Mouse (Mus musculus) lung, postnatal 14 days (tissue): Measurements from ENCODE around the gene Mcf2l.

Experiments used
- DNase-seq: peaks from one replicate; pipeline ENCODE4 v3.0.0; 2021

The Mcf2l gene

DNA sequence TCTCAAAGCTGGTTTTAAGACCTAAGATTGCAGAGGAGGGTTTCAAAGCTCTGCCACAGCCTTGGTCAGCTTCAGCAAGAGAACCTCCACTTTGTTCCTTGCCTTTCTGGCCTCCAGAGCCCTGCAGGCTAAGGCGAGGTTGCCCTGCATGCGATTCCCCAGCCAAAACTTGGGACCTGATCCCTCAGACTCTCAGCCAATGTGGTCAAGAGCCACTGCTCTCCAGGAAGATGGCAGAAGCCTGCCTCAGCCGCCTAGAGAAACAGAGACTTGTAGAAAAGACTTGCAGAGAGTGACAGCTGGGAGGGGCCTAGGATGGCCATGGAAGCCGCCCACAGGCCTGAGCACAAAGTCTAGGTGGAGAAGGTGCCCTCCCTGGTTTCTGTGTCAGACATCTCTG lies 1.4 kb downstream of the Mcf2l start:
- DNase-seq, result no peak

DNA sequence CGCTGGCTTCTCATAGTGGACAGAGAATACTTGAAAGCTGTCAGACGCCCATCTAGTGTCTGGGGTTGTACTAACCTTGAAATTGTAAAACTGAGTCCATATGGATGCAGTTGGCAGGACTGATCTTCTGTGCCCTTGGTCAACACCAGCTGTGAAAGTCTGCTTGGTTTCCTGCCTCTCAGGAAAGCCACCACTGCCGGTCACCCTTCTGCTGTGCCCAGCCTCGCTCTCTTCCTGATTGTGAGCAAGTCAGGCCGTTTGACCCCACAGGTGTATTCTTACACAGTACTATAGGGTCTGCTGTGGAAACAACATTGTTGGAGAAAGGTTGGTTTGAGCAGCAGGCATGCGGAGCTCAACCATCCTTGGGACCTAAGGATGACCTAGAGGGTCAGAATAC lies 3.5 kb downstream of the Mcf2l start:
- no peak for DNase-seq

DNA sequence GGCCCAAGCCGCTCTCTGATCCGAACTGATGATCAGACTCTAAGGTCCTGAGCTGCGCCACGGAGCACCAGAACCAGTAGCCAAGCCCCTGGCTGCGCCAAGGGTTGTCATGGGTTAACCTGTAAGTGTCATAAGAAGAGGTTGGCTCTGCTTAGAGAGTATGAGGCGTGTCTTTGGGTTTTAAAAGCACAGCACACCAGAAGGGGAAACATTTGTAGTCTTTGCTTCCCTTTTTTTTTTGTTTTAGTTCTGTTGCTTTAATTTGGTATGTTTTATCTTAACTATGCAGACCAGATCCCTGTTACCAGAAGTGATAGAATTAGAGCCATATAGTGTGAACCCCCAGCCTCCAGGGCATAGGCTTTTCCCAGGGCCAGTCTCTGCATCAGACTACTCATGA lies 6.6 kb downstream of the Mcf2l start:
- no peak for DNase-seq

DNA sequence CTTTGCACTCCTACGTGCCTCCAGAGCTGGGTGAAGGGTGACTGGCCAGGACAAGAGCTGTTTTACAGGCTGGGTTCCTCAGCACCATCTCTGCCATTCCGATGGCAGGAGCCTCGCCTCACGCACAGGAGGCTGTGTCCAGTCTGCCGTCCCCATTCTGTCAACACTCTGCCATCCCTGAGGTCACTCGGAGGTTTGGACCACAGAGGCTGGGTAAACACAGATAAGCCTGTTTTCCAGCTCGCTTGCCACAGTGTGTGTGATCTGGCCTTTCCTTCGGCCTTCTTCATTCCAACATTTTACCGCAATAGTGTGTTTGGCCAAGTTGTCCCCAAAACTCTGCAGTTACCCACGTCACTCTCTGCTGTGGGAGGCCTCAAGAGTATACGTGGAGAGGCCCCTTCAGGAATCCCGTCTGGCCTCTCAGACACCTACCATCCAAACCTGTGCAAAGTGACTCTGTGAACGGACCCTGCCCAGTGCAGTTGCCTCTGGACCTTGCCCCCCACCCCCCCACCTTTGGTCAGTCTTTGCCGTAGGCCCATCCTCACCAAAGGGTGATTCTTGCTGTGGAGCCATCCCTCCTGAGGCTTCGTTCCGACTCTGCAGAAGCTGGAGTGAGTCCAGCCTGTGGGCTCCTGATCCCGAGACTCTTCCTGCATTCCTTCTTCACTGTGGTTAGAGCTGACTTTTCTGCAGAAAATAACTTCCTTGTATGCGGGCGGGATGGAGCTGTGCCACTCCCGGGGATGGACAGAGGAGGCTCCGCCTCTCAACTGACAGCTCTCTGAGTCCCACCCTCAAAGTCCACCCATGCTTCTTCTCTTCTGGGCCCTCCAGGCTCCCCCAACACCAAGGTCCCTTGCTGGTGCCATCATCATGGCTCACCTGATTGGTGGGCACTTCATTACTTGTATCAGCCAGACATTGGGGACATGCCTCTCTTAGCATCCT lies 9.7 kb downstream of the Mcf2l start:
- no peak for DNase-seq

DNA sequence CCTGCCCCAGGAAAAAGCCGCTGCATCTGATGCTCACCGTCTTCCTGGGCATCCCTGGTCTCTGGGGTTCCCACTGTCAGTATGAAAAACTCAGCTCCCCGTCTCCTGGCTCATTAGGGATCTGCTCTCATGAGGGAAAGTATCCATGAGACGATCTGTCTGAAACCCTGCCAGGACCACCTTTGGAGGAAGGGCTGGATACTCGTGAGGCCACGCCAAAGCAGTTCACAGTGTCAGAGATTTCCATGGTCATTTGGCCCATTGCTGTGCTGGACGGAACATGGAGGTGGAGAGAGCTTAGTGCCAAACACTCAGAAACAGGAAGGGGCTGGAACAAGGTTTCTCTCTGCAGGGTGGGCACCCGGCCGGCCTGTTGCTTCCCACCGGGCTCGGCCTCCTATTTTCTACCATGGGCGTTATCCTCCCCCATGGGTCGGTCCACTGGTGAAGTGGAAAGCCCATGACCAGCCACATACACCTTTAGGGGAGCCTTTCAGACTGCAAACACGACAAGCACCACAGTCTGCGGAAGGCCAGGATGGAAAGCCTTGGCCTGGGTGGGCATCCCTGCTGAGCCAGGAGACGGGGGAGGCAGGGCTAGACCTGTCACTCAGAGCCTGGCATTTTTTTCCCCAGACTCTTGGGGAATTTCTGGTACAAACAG lies 14.3 kb downstream of the Mcf2l start:
- no peak for DNase-seq

DNA sequence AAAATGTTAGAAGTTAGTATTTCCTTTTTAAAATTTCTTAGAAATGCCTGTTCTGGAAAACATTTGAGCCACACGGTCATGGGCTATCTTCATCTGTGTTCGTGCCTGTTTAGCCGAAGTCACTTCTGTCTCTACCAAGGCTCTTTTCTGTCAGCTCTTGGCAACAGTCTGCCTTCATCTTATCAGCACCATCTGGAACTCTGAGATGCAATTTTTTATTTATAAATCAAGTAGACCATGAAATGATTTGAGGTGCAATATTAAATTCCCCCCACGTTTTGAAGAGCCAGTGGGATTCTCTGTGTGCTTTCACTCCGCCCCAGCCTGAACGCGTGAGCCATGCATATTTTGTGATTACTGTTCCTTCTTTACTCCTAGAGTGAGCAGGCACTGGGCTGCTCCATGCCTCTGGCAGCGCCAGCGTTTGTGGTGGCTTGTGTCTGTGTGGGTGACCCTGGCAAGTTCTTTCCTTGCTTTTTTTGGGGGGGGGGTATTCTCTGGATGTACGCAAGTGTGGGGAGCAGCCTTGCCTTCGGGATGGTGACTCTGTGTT lies 15.5 kb downstream of the Mcf2l start:
- no peak for DNase-seq

DNA sequence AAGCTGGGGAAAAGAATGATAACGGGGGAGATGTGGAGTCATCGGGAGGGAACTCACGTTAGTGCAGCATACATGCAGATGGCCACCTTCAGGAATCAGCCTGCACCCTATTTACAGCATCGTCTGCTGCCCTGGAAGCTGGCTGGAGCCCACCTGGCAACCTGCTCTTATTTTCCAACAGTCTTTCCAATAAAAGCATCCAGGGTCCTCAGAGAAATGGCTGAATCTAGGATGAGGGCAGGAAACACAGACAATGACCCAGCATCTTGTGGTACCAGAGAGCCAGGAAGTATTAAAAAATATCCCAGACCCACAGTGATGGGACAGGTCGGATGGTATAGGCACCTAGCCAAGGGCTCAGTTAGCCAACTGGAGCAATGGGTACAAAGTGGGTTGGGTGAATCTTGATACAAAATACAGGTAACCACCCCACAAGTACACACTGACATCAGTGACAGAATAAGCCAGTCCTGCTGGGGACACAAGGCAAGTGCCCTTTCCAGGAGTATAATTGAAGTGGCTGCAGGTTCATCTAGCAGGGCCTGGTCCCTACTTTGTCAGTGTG lies 19.4 kb downstream of the Mcf2l start:
- DNase-seq, result no peak

DNA sequence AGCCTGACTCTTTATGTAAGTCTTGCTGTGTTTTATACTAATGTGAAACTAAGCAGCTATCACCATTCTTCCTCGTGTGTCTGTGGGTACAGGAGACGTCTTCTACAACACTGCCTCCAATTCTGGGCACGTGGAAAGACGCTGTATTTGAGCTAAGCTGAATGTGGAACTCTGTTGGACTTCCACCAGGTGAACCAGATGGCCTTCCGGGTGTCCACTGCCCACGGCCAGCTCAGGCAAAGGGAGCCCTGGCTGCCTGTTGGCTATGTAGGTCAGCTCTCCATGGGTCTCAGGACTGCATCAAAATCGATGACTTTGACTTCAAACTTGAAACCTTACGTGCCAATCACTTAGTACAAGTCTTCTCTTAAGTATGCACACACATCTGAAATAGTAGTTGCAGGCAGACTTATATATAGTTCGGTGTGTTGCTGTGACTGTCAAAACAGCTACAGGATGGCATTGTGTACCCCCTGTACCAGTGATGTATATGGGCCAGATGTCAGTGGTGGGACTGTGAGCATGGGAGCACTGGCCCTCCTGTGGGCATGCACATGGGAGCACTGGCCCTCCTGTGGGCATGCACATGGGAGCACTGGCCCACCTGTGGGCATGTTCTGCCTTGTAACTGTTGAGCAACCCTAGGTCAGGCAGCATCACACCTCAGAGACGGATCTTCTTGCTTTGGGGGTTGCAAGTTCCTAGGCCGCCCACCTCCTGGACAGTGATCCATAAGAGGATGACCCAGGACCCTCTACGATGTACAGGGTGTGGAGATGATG lies 20.4 kb downstream of the Mcf2l start:
- no peak for DNase-seq

DNA sequence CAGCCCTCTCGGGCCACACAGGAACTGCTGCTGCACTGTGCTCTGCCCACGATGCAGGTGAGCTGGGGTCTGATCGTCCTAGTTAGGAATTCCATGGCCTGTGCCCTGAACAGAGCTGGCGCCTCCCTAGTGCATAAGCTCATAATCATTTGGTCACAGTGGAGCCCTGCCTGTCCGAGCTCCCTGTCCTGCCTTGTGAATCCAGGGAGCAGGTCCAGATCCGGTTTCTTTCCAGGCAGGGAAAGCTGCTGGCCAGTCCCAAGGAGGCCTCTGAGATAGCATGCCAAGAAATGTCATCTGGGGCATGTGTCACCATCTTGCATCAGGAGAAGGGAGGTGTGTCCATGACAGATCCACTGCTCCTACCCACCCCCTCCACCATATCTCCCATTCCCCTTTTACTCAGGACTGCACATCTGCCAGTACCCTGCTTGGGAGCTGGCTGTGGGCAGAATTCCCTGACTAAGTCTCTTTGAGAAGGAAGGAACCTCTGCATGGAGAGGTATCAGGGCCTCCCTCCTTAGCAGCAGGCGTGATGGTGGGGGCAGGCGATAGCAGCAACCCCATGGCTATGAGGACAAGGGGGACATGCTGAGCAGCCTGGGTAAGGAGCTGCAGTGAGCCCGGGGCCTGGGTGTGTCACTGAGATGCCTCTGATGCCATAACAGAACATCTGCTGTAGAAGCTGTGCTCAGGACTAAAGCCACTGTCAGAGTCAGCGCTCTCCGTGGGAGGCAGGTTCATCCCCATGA lies 21.4 kb downstream of the Mcf2l start:
- DNase-seq, result no peak

DNA sequence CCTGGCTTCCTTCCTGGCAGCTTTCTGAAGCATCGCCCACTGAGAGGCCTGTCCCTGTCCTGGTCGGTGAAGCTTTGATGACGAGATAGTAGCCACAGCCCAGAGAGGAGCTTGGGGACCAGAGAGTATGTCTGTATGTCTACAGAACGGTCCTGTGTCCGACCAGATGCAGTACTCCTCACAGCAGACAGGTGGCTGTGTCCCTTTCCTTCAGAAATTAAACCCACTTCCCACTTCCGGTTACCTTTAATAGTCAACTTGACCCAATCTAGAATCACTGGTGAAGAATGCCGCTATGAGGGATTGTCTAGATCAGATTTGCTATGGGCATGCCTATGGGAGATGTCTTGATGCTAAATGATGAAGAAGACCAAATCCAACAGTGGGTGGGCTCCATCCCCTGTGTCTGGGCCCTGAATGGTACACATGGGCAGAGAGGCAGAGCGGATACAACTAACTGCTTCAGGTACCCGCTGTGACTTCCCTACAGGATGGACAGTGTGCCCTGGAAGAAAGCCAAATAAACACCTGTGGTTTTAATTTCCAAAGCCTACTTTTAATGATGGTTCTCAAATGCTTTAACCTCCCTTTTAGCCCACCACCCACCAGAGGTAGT lies 22.0 kb downstream of the Mcf2l start:
- no peak for DNase-seq

DNA sequence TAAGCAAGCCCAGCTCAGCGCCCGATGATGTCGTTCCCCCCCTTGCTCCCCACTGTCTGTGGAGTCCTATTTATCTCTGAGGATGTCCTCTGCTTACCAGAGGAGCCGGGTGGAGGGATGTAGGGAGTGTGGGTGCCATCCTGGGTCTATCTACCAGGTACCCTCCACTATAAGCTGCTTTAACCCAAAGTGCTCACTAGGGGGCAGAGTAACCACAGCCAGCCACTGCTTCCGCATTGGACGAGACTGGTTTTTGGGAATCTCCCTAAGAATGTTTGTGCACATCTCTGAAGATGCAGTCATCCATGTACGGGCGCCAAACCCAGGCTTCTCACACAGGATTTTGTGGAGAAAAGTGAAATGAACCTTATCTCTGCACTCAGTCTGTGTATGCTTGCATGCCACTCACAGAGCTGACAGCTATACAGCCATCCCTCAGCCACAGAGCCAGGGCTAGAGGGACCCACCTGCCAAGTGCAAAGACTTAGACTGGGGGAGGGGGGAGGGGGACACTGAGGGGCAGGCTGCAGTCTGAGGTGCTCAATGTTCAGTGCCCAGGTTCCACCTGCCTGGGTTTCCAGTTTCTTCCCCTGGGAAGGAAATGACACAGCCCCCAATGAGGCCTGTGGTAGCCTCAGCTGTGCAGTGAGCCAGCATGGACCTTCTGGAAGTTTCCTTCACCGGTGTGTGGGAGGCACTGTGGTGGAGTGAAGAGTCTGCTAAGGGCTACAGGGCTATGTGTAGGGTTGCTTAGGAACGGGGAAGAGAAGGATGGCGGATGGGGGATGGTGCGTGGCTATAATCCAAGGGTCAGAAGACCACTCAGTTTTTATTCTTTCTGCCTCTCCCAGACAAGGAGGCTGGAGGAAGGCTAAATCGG lies 23.1 kb downstream of the Mcf2l start:
- peak; percentile 65 for DNase-seq

DNA sequence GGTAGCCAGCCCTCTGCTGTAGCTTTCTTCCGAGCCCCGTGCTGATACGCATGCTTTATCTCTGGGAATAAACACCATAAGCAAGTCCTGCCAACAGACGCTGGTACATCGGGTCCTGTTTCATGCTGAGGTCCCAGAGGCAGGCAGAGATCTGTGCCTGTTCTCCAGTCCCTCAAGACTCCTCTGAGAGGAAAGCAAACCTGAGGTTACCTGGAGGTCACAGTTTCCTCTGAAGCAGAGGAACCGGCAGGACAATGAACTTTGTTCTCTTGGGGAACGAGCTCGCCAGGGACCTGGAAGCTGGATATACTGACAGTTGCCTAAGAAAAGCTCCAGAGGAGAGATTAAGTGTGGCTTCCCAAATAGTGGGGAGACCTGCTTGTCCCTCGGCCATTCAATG lies 24.2 kb downstream of the Mcf2l start:
- DNase-seq, result no peak

DNA sequence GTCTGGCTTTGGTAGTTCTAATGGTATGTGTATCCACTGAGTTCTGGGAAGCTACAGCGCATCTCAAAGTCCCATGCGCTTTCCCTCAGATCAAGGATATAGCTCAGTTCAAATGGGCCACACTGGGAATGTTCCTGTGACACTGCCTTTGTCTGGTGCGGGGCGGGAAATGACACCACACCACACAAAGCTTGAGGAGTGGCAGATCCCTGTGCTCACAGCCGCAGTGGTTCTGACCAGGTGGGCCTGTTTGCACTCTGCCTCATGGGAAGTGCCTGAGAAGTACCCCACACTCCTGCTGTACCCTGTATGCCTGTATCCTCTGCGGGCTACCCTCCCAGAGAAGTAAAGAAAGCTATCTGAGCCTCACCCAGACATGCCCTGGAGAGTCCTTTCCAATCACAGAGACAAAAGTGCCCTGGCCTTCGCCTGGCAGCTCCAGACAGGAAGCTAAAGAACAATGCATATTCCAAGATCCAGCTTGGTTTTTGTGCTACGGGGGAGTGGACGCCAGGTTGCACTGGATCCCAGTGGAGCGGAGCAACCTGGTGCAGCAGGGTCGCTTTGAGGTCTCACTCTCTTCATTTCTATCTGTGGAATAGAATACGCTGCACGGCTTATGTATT lies 30.3 kb downstream of the Mcf2l start:
- peak; percentile 27 for DNase-seq

DNA sequence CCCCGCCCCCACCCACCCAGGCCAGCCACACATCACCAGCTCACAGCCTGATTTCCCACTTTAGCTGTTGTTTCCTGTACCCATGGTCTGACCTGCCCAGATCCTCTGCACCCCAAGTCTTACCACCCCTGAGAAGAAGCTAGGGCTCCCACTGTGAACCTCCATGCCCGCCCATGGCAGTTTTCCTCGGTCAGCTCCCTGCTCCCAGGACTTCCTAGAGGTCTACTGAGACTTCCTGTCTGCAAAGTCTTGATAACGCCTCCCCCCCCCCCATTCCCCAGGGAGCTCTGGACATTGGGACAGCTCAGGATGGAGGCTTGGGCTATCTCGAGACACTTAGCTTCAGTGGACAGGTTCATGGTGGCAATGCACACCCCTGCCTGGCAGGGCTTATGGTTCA lies 31.5 kb downstream of the Mcf2l start:
- DNase-seq, result no peak

DNA sequence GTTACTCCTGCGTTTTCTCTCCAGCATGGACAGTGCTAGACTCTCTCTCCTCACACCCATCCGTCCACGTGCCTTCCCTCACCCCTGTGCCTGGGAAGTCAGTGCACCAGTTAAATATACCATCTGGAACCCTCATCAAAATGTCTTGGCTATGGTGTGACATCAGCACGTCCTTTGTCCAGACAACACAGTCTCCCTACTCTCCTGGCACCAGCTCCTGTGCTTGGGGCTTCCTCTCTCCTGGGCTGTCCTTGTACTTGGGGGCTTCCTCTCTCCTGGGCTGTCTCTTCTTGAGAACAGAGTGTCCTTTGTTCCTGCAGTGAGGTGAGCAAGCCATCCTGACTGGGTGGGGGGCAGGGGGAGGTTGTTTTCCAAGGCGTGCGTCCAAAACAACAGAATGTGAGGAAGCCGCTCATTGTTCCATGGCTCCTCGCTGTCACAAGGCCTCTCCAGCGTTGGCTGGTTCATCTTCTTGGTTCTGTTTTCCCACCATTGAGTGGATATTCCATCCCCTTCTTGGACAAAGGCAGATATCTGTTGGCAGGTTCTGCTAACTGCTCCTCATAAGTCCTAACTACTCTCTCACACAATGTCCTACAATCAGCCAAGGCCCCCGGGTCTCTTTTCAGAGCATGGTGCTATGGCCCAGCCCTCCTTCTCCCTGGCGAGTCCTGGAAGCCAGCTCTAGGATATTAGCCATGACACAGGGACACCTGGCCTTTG lies 32.2 kb downstream of the Mcf2l start:
- peak; percentile 44 for DNase-seq

DNA sequence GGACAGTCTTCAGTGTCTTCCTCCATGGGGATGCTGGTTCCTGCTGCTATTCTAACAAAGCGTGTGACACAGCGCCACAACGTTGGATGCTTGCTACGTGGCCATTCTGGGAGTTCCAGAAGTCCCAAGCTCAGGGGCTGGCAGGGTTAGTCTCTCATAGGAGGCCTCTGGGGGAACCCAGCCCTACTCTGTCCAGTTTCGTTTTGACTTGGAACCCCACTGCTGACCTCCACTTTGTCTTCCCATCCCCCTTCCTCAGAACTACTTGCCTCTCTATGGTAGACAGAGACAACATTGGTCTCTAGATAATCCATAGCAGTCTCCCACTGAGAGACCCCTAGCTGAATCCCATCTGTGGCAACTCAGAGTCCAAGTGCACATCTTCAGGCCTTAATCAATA lies 33.0 kb downstream of the Mcf2l start:
- no peak for DNase-seq

DNA sequence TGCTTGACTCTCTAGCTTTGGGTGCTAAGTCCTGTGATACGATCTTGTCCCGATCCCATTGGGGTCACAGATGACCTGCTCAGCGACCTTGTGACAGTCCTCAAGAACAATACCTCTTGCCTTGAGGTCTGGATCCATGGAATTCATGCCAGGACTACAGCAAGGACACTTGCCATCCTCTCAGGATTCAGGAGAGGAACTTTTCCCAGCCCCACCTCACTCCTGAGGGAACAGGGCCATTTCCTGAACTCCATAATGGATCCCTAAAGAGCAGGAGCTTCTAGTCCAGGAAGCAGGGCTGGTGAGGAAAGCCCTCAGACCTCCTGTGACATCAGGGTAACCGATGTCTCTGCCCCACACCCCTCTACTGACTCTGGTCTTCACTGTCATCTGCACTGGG lies 34.1 kb downstream of the Mcf2l start:
- DNase-seq, result no peak

DNA sequence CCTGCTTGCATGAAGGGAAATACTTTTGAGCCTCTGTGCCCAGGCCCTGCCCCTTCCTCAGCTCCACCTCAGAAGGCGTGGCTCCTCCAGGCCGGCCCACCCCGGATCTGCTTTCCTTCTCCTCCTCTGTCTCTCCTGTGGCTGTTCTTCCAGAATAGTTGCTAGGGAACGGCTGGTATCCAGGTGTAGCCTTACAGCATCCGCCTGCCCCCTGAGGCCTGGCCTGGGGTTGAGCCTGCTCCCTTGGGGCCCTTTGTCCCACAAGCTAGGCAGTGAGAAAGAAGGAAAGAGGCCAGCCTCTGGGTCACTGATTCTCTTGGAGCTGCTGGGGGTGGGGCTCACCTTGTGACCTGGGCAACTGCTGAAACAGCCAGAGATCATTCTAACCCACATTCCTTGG lies 38.4 kb downstream of the Mcf2l start:
- DNase-seq, result no peak
